Mouse (Mus musculus) hindbrain, embryonic 13.5 days (tissue): ENCODE measurements around the gene Exo5. TPM values are rescaled to one million over a fixed set of nuclear protein-coding genes. Genes with fewer than 3 reads are reported as not detected.
A peak's percentile ranks its signal among the peaks of the same experiment; 100 is the strongest.

Experiments
- ATAC-seq: fragments of 200-750 bp; cut with Nextera tagmentation; 2 replicates; pipeline ENCODE4 v1.8.0; 2017; ENCODE audit warnings: moderate TSS enrichment; ENCODE audit not compliant: low FRiP score
- H3K27ac ChIP-seq: fragments of 300-500 bp; sonication (generic); 2 replicates; pipeline ENCODE4 v1.5.1; 2015; ENCODE audit warnings: inconsistent platforms, mild to moderate bottlenecking, moderate library complexity
- H3K27me3 ChIP-seq: fragments of 300-500 bp; sonication (generic); 2 replicates; pipeline ENCODE4 v1.6.1; 2015; ENCODE audit warnings: mild to moderate bottlenecking, inconsistent platforms
- H3K36me3 ChIP-seq: fragments of 300-500 bp; sonication (generic); 2 replicates; pipeline ENCODE4 v1.6.1; 2015; ENCODE audit warnings: mild to moderate bottlenecking, inconsistent platforms
- H3K4me1 ChIP-seq: fragments of 300-500 bp; sonication (generic); replicated peaks from 2 replicates; pipeline ENCODE4 v1.6.1; 2015; ENCODE audit warnings: inconsistent platforms
- H3K4me2 ChIP-seq: fragments of 300-500 bp; sonication (generic); 2 replicates; pipeline ENCODE4 v1.6.1; 2015; ENCODE audit warnings: inconsistent platforms, mild to moderate bottlenecking, moderate library complexity
- H3K4me3 ChIP-seq: fragments of 300-500 bp; sonication (generic); 2 replicates; pipeline ENCODE4 v1.5.1; 2015; ENCODE audit warnings: mild to moderate bottlenecking, inconsistent platforms
- H3K9ac ChIP-seq: fragments of 300-500 bp; sonication (generic); 2 replicates; pipeline ENCODE4 v1.6.1; 2015; ENCODE audit warnings: mild to moderate bottlenecking, inconsistent platforms
- H3K9me3 ChIP-seq: fragments of 300-500 bp; sonication (generic); 2 replicates; pipeline ENCODE4 v1.6.1; 2016; ENCODE audit warnings: inconsistent platforms
- WGBS: fragments of 180-500 bp; shearing (Covaris S2); methylation state at CpG from one replicate; pipeline ENCODE4 v1.1.7; 2015; 5-methylcytosine and 5-hydroxymethylcytosine counted together
- polyA plus RNA-seq: library from polyadenylated mRNA; unstranded; fragments of >200 nt; fragmentation: Nextera tagmentation; extraction: Ambion mirVana; gene quantifications from 2 replicates; pipeline ENCODE4 v1.2.1, GENCODE M21; 2015

Exo5 gene
- polyA plus RNA-seq, 1 experiment from 2014 or later, result 38.3 TPM

DNA sequence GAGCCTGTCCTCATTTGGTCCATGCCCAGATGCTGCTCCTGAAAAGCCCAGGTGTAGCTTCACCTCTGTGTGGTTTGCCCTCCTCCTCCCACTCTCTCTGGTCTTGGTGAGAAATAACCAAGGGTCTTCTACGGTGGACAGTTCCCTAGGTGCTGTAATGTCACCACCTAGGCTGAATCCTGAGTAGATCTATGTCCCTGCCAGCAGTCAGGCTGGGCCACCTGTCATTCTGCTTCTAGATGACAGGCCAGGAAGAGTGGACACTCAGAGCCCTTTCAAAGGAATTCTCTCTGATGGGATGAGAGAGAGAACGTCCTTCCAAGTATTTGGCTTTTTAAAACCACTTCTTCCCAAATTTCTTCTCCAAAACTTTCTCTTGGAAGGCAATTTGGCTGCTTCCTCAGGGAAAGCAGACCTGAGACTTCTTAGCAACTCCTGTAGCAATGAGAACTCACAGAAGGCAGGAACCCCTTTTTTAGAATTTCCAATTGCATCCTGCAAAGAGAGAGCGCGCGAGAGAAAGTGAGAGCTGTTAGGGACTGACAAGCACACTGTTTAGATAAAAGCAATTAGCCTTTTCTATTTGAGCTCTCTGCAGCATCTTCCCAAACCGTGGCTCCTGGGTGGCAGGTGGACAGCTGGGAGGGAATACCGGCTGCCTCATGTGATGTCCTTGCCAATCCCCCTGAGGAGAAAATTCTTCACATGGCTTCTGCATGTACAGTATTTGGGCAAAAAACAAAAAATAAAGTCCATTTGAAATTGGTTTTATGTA is 28.8 kb downstream of the Exo5 start:
- H3K27ac ChIP-seq, result no peak overlapping the region
- H3K36me3 ChIP-seq, result no peaks in the 10 kb centered on the region
- ATAC-seq, result no peak
- H3K4me1 ChIP-seq, result peaks cover 21% of the 10 kb centered on the region
- 0 out of 2 replicates have a peak, but pooled peaks cover 2% of the 10 kb centered on the region for H3K27me3 ChIP-seq
- H3K4me3 ChIP-seq, result no peak overlapping the region
- no peak overlapping the region for H3K9ac ChIP-seq
- WGBS, result 76% methylated on average over 7 of the region's 7 CpGs
- no peak overlapping the region for H3K4me2 ChIP-seq
- no peaks in the 10 kb centered on the region for H3K9me3 ChIP-seq

DNA sequence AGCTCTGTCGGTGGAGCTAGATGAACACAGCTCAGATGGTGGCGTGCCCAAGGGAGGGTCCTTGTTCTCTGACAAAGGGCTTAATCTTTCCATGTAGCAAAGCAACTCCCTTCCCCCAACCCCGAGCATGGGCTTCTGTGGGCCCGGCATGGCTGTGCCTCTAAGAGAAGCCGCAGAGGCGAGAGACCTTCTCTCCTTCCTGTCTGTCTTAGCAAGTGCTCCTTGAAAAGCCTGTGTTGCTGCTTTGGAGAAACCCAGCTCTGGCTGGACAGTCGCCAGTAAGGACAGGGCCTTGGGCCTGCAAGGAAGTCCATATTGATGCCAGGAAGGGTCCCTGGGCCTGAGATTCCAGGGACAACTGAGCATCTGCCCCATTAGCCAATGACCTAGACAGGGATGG is 29.6 kb downstream of the Exo5 start:
- Histone ChIP-seq H3K27ac (no peak overlapping the region), H3K4me3 (no peak overlapping the region)

DNA sequence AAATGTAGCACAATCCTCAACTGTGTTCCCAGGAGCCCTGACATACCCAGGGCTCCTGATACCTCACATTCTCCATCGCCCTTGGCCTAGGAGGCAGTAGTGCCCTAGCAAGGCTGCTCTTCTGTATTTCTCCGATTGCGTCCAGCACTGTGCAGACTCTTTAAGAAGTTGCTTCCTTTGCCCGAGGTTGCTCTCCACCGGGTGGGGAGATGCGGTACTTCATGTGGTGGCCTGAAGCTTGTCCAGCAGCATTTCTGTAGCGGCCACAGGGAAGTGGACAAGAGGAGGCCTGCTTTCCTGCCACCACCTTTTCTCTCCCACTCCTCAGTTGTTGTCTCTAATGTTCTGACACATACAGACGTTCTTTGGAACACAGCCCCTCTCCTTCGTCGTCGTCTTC is 30.2 kb downstream of the Exo5 start:
- Histone ChIP-seq H3K9me3 (no peaks in the 10 kb centered on the region), H3K4me2 (no peak overlapping the region), H3K36me3 (no peaks in the 10 kb centered on the region), H3K9ac (no peak overlapping the region), H3K4me1 (peaks cover 28% of the 10 kb centered on the region), H3K27me3 (0 out of 2 replicates have a peak, but pooled peaks cover 2% of the 10 kb centered on the region), H3K27ac (no peak overlapping the region), H3K4me3 (no peak overlapping the region)
- ATAC-seq, result no peak
- 73% methylated on average over 11 of the region's 11 CpGs for WGBS

More for the DNA sequence above, 29.6 kb downstream of the Exo5 start:
- 82% methylated on average over 7 of the region's 7 CpGs for WGBS
- no peak overlapping the region for H3K4me2 ChIP-seq
- no peaks in the 10 kb centered on the region for H3K9me3 ChIP-seq
- no peak overlapping the region for H3K9ac ChIP-seq
- H3K36me3 ChIP-seq, result no peaks in the 10 kb centered on the region
- ATAC-seq, result no peak
- H3K4me1 ChIP-seq, result peaks cover 28% of the 10 kb centered on the region
- 0 out of 2 replicates have a peak, but pooled peaks cover 2% of the 10 kb centered on the region for H3K27me3 ChIP-seq

DNA sequence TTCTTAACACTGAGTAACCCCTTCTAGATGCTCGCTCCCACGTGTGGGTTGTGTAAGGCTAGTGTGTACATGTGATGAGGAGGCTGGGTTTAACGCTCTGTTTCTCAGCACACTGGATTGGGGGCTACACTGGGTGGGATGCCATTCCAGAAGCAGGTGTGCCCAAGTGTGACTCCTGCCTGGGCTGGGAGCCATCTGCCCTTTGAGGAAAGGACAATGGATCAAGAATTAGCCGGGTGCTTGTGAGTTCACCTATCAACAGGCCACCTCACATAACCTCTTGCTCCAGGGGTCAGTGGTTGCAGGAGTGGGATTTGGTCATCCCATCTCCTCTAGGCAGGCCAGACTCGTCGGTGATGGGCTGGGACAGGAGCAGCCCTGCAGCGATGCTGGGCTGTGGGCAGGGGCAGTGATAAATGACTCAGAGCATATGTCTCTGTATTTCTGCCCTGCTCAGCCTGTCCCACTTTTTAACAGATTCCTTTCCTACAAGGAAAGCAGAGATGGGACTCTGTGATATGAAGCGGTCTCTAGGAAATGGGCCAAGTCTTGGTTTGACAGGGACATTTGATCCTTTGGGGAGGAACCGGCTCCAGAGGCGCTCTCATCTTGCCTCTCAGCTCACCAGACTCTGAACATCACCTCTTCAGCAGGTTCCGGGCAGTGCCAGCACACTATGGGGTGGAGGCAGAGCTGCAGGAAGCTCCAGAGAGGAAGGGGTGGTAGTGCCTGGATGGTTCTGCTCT is 31.0 kb downstream of the Exo5 start:
- 0 out of 2 replicates have a peak, but pooled peaks cover 4% of the 10 kb centered on the region for H3K27me3 ChIP-seq
- no peak overlapping the region for H3K4me2 ChIP-seq
- no peaks in the 10 kb centered on the region for H3K36me3 ChIP-seq
- 71% methylated on average over 11 of the region's 11 CpGs for WGBS
- H3K27ac ChIP-seq, result no peak overlapping the region
- peaks cover 28% of the 10 kb centered on the region for H3K4me1 ChIP-seq
- H3K4me3 ChIP-seq, result no peak overlapping the region
- no peaks in the 10 kb centered on the region for H3K9me3 ChIP-seq
- no peak overlapping the region for H3K9ac ChIP-seq
- ATAC-seq, result no peak

DNA sequence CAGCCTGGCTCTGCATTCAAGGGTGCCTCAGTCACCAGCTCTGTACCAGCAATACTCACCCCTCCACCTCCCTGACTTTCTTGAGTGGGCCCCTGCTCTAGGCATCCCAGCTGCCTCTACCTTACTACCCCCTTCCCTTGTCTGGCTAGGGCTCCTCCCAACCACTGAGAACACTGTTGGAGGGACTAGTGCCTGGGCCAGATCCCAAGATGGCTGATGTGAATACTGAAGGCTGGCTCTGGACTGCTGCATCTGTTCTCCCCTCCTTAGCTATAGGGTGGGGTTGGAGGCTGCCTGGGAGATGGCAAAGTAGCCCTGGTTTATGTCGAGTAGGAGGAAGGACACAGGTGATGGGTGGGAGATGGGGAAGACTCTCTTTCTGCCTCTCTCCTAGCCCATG is 32.3 kb downstream of the Exo5 start:
- H3K36me3 ChIP-seq, result no peaks in the 10 kb centered on the region
- H3K9me3 ChIP-seq, result no peaks in the 10 kb centered on the region
- no peak overlapping the region for H3K27ac ChIP-seq
- 0 out of 2 replicates have a peak, but pooled peaks cover 4% of the 10 kb centered on the region for H3K27me3 ChIP-seq
- ATAC-seq, result no peak
- no peak overlapping the region for H3K4me2 ChIP-seq
- no peak overlapping the region for H3K9ac ChIP-seq
- WGBS, result 86% methylated on average over 1 of the region's 1 CpGs
- peaks cover 28% of the 10 kb centered on the region for H3K4me1 ChIP-seq
- no peak overlapping the region for H3K4me3 ChIP-seq

DNA sequence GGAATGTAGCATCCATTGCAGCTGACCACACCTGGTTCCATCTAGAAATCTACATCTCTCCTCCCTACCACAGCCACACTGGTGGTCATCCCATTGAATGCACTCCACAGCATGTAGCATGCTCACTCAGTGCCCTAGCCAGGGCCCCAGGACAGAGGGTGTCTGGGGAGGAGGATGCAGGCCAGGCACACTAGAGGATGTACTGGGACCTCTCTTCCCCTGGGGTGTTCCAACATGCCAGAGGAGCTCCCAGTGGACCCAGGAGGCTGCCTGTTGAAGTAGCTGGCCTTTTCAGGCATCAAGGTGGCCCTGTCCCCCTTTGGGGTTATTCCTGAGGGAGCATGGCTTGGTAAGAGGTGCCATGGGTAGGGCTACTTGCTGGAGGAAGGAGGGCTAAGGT is 32.9 kb downstream of the Exo5 start:
- H3K9me3 ChIP-seq, result no peaks in the 10 kb centered on the region
- H3K27ac ChIP-seq, result no peak overlapping the region
- no peak overlapping the region for H3K4me2 ChIP-seq
- no peak overlapping the region for H3K4me3 ChIP-seq
- no peak overlapping the region for H3K9ac ChIP-seq
- ATAC-seq, result no peak
- peaks cover 31% of the 10 kb centered on the region for H3K4me1 ChIP-seq
- H3K27me3 ChIP-seq, result peaks cover 4% of the 10 kb centered on the region
- H3K36me3 ChIP-seq, result no peaks in the 10 kb centered on the region

DNA sequence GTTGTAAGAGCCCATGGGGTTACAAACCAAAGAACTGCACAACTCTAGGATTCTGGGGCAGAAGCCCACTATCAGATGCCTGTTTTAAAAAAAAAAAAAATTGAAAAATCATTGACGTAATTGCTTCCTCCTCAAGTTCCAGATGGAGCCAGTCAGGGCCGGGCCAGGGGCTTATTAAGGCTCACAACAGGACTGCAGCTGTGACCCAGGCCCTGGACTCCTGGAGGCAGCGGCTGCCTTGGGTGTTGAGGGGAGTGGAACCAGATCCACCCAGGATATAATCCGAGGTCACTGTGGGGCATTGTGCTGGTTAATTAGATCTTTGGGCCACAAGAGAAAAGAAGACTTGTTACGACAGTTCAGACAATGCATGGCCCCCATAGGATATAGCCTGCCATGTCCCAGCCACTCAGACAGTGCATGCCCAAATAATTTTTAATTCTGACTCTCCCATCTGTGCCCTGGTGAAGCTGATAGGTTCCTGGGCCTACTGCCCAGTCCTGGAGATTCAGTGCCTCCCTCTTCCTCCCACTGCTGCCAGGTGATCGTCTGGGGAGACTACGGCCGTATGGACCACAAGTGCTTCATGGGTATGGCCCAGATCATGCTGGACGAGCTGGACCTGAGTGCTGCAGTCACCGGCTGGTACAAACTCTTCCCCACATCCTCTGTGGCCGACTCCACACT is 33.9 kb downstream of the Exo5 start:
- WGBS, result 50% methylated on average over 11 of the region's 11 CpGs
- H3K9ac ChIP-seq, result 0 out of 2 replicates have a peak overlapping the region, but pooled peaks have one; percentile 5
- ATAC-seq, result peak; percentile 47; the same call in 1 of the 2 replicates
- H3K4me3 ChIP-seq, result no peak overlapping the region
- H3K4me2 ChIP-seq, result no peak overlapping the region
- no peaks in the 10 kb centered on the region for H3K36me3 ChIP-seq
- H3K27me3 ChIP-seq, result peaks cover 7% of the 10 kb centered on the region
- H3K9me3 ChIP-seq, result no peaks in the 10 kb centered on the region
- H3K27ac ChIP-seq, result peak overlapping the region; percentile 12; the same call in 1 of the 2 replicates
- peaks cover 37% of the 10 kb centered on the region for H3K4me1 ChIP-seq

DNA sequence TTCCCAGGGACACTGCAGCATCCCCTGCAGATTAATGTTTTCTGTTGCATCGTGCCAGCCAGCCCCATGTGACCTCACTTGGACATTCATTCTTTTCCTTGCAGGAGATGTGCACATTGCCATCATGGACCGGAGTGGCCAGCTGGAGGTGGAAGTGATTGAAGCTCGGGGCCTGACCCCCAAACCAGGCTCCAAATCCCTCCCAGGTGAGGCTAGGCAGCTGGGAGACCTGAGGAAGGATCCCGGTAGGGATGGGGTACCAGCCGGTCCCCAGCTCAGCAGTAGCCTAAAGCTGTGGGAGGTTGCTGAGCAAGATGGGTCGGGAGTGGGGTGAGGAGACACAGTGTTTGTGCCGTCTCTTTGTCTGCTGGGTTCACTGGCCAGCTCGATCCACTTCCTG is 35.9 kb downstream of the Exo5 start:
- peaks cover 34% of the 10 kb centered on the region for H3K4me1 ChIP-seq
- no peaks in the 10 kb centered on the region for H3K9me3 ChIP-seq
- H3K27me3 ChIP-seq, result peaks cover 11% of the 10 kb centered on the region
- H3K9ac ChIP-seq, result no peak overlapping the region
- H3K4me3 ChIP-seq, result no peak overlapping the region
- ATAC-seq, result no peak
- no peaks in the 10 kb centered on the region for H3K36me3 ChIP-seq
- H3K4me2 ChIP-seq, result no peak overlapping the region
- 74% methylated on average over 8 of the region's 8 CpGs for WGBS
- no peak overlapping the region for H3K27ac ChIP-seq

DNA sequence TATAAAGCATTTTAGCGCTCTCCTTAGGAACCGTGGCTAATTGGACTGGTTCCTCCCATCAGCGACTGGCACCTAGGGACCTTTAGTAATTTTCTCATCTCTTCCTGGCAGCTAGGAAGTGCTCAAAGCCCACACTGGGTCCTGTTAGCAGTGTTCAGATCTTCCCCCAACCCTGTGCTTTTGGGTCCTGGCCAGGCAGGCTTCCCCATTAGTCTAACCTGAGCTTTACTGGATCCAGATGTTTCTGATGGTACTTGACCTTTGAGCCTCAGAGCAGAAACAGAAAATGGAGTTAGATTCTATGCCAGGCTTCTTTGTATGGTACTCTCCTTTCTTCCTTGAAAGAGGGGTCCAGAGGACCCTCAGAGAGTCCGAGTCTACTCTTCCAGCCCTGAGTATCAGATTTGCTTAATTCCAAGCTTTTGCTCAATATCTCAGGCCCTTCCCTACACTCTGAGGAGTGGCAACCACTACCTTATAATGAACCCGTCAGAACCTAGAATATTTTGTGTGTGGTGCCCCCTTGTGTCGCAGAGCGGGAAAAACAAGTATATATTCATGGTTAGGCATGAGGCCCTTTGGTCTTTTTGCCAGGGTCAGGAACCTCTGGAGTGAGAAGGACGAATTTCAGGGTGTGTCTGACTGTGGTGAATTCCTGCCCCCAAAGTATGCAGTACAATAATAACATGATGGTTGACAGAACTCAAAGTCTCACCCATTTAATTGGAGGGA is 37.3 kb downstream of the Exo5 start:
- H3K27ac ChIP-seq, result no peak overlapping the region
- no peak for ATAC-seq
- no peaks in the 10 kb centered on the region for H3K36me3 ChIP-seq
- H3K4me2 ChIP-seq, result no peak overlapping the region
- 28% methylated on average over 8 of the region's 8 CpGs for WGBS
- H3K9ac ChIP-seq, result no peak overlapping the region
- peaks cover 12% of the 10 kb centered on the region for H3K27me3 ChIP-seq
- H3K9me3 ChIP-seq, result no peaks in the 10 kb centered on the region
- H3K4me1 ChIP-seq, result peaks cover 39% of the 10 kb centered on the region
- H3K4me3 ChIP-seq, result no peak overlapping the region

DNA sequence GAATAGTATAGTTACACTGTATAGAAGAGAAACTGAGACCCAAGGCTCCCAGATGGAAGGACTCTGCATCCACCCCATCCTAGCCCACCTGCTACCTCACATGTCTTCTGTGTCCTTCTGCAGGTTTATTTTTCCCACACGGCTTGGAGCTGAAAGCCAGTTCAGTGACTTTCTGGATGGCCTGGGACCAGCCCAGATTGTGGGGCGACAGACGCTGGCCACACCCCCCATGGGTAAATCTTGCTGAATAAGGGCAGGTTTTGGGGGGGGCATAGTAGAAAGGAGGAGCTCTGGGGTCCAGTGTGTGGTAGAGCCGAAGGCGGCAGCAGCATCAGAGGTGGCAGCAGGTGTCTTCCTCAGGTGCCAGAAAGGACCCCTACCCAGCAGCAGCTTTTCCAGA is 38.0 kb downstream of the Exo5 start:
- Histone ChIP-seq H3K27me3 (peaks cover 12% of the 10 kb centered on the region), H3K4me2 (no peak overlapping the region), H3K9me3 (no peaks in the 10 kb centered on the region), H3K4me3 (no peak overlapping the region), H3K4me1 (peaks cover 46% of the 10 kb centered on the region), H3K36me3 (no peaks in the 10 kb centered on the region), H3K27ac (no peak overlapping the region), H3K9ac (no peak overlapping the region)
- ATAC-seq, result no peak
- WGBS, result 80% methylated on average over 5 of the region's 5 CpGs

DNA sequence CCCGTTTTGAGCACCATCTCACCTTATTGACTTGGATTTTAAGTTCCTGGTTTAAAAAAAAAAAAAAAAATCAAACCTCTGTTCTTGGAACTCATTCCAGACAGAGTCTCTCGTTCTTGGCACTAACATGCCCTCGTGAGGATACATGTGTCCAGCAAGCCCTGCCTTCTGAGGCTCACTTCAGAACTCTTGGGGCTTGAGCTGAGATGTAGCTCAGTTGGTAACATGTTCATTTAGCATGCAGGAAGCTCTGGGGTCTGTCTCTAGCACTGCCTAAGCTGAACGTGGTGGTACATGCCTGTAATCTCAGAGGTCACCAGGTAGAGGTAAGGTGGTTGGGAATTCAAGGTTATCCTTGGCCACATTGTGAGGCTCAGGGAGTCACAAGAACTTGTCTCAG is 38.7 kb downstream of the Exo5 start:
- no peaks in the 10 kb centered on the region for H3K36me3 ChIP-seq
- H3K9ac ChIP-seq, result no peak overlapping the region
- H3K27ac ChIP-seq, result no peak overlapping the region
- H3K4me1 ChIP-seq, result peaks cover 48% of the 10 kb centered on the region
- H3K9me3 ChIP-seq, result no peaks in the 10 kb centered on the region
- H3K27me3 ChIP-seq, result peaks cover 12% of the 10 kb centered on the region
- no peak overlapping the region for H3K4me3 ChIP-seq
- no peak overlapping the region for H3K4me2 ChIP-seq
- 33% methylated on average over 4 of the region's 4 CpGs for whole genome bisulfite sequencing
- no peak for ATAC-seq
